Mouse (Mus musculus): ENCODE measurements at regions not wholly inside any gene's neighbourhood (a gene's known extent, or its start where the extent isn't known, plus 50 kb on each side); places are given as distances from the start of the nearest gene placed in this dataset.

DNA sequence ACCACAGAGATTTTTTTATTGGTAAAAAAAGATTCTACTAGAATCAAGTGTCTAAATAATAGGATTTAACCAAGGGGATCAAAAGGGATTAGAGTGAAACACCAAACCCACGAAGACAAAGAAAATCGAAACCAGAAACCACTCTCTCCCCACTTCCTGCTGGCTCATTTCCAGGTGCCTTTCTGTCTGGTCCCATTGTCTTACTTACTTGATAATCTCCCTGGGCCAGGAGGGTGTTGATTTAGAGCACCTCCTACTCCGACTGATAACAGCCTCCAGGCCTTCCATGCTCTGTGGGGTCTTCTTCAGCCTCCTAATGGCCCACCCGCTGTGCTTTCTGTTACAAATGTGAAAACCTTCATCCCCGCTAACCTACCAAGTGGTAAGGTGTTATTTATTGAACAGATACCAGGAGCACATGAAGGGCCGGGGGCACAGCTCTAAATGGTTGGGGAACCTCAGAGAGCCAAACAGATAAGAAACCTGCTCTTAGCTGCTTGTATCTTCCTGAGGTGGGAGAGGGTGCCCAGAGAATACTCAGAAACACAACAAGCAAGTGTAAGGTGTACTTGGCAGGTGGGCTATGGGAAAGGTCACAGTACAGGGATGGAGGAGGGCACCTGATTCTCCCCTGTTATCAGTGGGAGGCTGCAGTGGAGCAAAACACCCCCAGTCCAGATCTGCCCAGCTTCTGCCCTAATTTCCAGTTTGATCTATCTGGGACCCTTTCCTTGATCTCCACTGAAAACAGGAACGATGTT is 72.6 kb upstream of the Cpsf6 start:
- TF ChIP-seq CTCF (IDR thresholded peaks at IDR 0.05; ENCODE audit: low read depth) (no peak), EP300 (optimal IDR thresholded peaks at IDR 0.05) (no peak)
